Mouse (Mus musculus): Measurements from ENCODE around the gene Zmat3. TPM values are rescaled to one million over a fixed set of nuclear protein-coding genes. Genes with fewer than 3 reads are reported as not detected.

Gene Zmat3
- 3.7 and 4.9 TPM in 2 replicates for polyA plus RNA-seq (2012; rRNA removed)

- TF ChIP-seq CTCF (IDR thresholded peaks at IDR 0.05; ENCODE audit: extremely low read depth, insufficient read depth, insufficient read length, insufficient replicate concordance) (no peak), POLR2A (IDR thresholded peaks at IDR 0.05; ENCODE audit: low read depth, low read length) (no peak)
- Histone ChIP-seq H3K4me3 (ENCODE audit: extremely low read depth, insufficient read depth, insufficient read length) (peak within 1 kb of the TSS; percentile 83), H3K36me3 (ENCODE audit: control insufficient read depth, insufficient read depth, low read length) (no peaks in the 10 kb centered on the region), H3K27me3 (ENCODE audit: control insufficient read depth, insufficient read depth, low read length) (no peaks in the 10 kb centered on the region; the same call in 1 of the 2 replicates), H3K4me1 (ENCODE audit: control insufficient read depth, insufficient read depth, insufficient read length) (peaks cover 6% of the 10 kb centered on the region), H3K27ac (ENCODE audit: insufficient read depth, low read length) (no peak within 1 kb of the TSS)
- peak; percentile 29 to 79 for DNase-seq (ENCODE audit: low read depth in 1 of 2, low spot score in 2 of 2)
- WGBS: 2% methylated on average over 35 of the region's 48 CpGs
Observed at GRCm38 (mm10) chr3:32365546-32366245, at the start of gene Zmat3. Gene Zmat3 (minus strand): TSS chr3:32366014.

- peaks cover 7% of the 10 kb centered on the region; the same call in 1 of the 2 replicates for H3K4me1 ChIP-seq (ENCODE audit: control insufficient read depth, insufficient read depth, insufficient read length)
- H3K27ac ChIP-seq (ENCODE audit: insufficient read depth, low read length): no peak overlapping the region
- no peak for TF ChIP-seq POLR2A (IDR thresholded peaks at IDR 0.05; ENCODE audit: low read depth, low read length)
- no peak for TF ChIP-seq CTCF (IDR thresholded peaks at IDR 0.05; ENCODE audit: extremely low read depth, insufficient read depth, insufficient read length, insufficient replicate concordance)
- 67% methylated on average over 4 of the region's 4 CpGs for WGBS
- no peaks in the 10 kb centered on the region for H3K36me3 ChIP-seq (ENCODE audit: control insufficient read depth, insufficient read depth, low read length)
- no peak for DNase-seq (ENCODE audit: low read depth in 1 of 2, low spot score in 2 of 2)
- no peak overlapping the region for H3K4me3 ChIP-seq (ENCODE audit: extremely low read depth, insufficient read depth, insufficient read length)
- H3K27me3 ChIP-seq (ENCODE audit: control insufficient read depth, insufficient read depth, low read length): no peaks in the 10 kb centered on the region
Observed at GRCm38 (mm10) chr3:32414381-32414780, 48.6 kb upstream of the Zmat3 start.

GRCm38 (mm10) chr3:32412502-32413044 lies 46.8 kb upstream of the Zmat3 start:
- WGBS: 83% methylated on average over 7 of the region's 7 CpGs
- H3K4me1 ChIP-seq (ENCODE audit: control insufficient read depth, insufficient read depth, insufficient read length): peaks cover 7% of the 10 kb centered on the region; the same call in 1 of the 2 replicates
- TF ChIP-seq CTCF (IDR thresholded peaks at IDR 0.05; ENCODE audit: extremely low read depth, insufficient read depth, insufficient read length, insufficient replicate concordance) (no peak), POLR2A (IDR thresholded peaks at IDR 0.05; ENCODE audit: low read depth, low read length) (no peak)

GRCm38 (mm10) chr3:32408811-32409273 lies 43.0 kb upstream of the Zmat3 start:
- Histone ChIP-seq H3K36me3 (ENCODE audit: control insufficient read depth, insufficient read depth, low read length) (no peaks in the 10 kb centered on the region), H3K27ac (ENCODE audit: insufficient read depth, low read length) (no peak overlapping the region), H3K27me3 (ENCODE audit: control insufficient read depth, insufficient read depth, low read length) (no peaks in the 10 kb centered on the region), H3K4me3 (ENCODE audit: extremely low read depth, insufficient read depth, insufficient read length) (no peak overlapping the region), H3K4me1 (ENCODE audit: control insufficient read depth, insufficient read depth, insufficient read length) (peaks cover 6% of the 10 kb centered on the region)
- WGBS: 89% methylated on average over 3 of the region's 3 CpGs
- no peak for DNase-seq (ENCODE audit: low read depth in 1 of 2, low spot score in 2 of 2)
- TF ChIP-seq POLR2A (IDR thresholded peaks at IDR 0.05; ENCODE audit: low read depth, low read length): no peak
- TF ChIP-seq CTCF (IDR thresholded peaks at IDR 0.05; ENCODE audit: extremely low read depth, insufficient read depth, insufficient read length, insufficient replicate concordance): no peak

More at GRCm38 (mm10) chr3:32412502-32413044, 46.8 kb upstream of the Zmat3 start:
- DNase-seq (ENCODE audit: low read depth in 1 of 2, low spot score in 2 of 2): no peak
- no peaks in the 10 kb centered on the region for H3K36me3 ChIP-seq (ENCODE audit: control insufficient read depth, insufficient read depth, low read length)
- no peak overlapping the region for H3K4me3 ChIP-seq (ENCODE audit: extremely low read depth, insufficient read depth, insufficient read length)
- no peak overlapping the region for H3K27ac ChIP-seq (ENCODE audit: insufficient read depth, low read length)
- H3K27me3 ChIP-seq (ENCODE audit: control insufficient read depth, insufficient read depth, low read length): no peaks in the 10 kb centered on the region

GRCm38 (mm10) chr3:32406804-32407203 lies 41.0 kb upstream of the Zmat3 start:
- Histone ChIP-seq H3K27me3 (ENCODE audit: control insufficient read depth, insufficient read depth, low read length) (no peaks in the 10 kb centered on the region), H3K36me3 (ENCODE audit: control insufficient read depth, insufficient read depth, low read length) (no peaks in the 10 kb centered on the region), H3K4me3 (ENCODE audit: extremely low read depth, insufficient read depth, insufficient read length) (no peak overlapping the region), H3K27ac (ENCODE audit: insufficient read depth, low read length) (no peak overlapping the region), H3K4me1 (ENCODE audit: control insufficient read depth, insufficient read depth, insufficient read length) (peaks cover 12% of the 10 kb centered on the region)
- TF ChIP-seq CTCF (IDR thresholded peaks at IDR 0.05; ENCODE audit: extremely low read depth, insufficient read depth, insufficient read length, insufficient replicate concordance) (no peak), POLR2A (IDR thresholded peaks at IDR 0.05; ENCODE audit: low read depth, low read length) (no peak)
- no peak for DNase-seq (ENCODE audit: low read depth in 1 of 2, low spot score in 2 of 2)
- WGBS: 49% methylated on average over 6 of the region's 6 CpGs

GRCm38 (mm10) chr3:32405699-32406098 lies 39.9 kb upstream of the Zmat3 start:
- Histone ChIP-seq H3K27me3 (ENCODE audit: control insufficient read depth, insufficient read depth, low read length) (no peaks in the 10 kb centered on the region), H3K36me3 (ENCODE audit: control insufficient read depth, insufficient read depth, low read length) (no peaks in the 10 kb centered on the region), H3K4me3 (ENCODE audit: extremely low read depth, insufficient read depth, insufficient read length) (no peak overlapping the region), H3K27ac (ENCODE audit: insufficient read depth, low read length) (no peak overlapping the region), H3K4me1 (ENCODE audit: control insufficient read depth, insufficient read depth, insufficient read length) (peaks cover 14% of the 10 kb centered on the region)
- WGBS: 74% methylated on average over 1 of the region's 1 CpGs
- no peak for DNase-seq (ENCODE audit: low read depth in 1 of 2, low spot score in 2 of 2)
- TF ChIP-seq POLR2A (IDR thresholded peaks at IDR 0.05; ENCODE audit: low read depth, low read length): no peak
- TF ChIP-seq CTCF (IDR thresholded peaks at IDR 0.05; ENCODE audit: extremely low read depth, insufficient read depth, insufficient read length, insufficient replicate concordance): no peak
